Mouse (Mus musculus): ENCODE measurements around the gene Mmrn1.

The Mmrn1 gene

GRCm38 (mm10) chr6:60993386-60994108 lies 68.8 kb downstream of the Mmrn1 start:
- no peak for DNase-seq (ENCODE audit: low spot score in 2 of 2)

GRCm38 (mm10) chr6:60994114-60994513 lies 69.3 kb downstream of the Mmrn1 start:
- DNase-seq (ENCODE audit: low spot score in 2 of 2): no peak

GRCm38 (mm10) chr6:60994521-60994920 lies 69.7 kb downstream of the Mmrn1 start:
- DNase-seq (ENCODE audit: low spot score in 2 of 2): no peak

GRCm38 (mm10) chr6:60995596-60995995 lies 70.8 kb downstream of the Mmrn1 start:
- no peak for DNase-seq (ENCODE audit: low spot score in 2 of 2)

GRCm38 (mm10) chr6:60996328-60996727 lies 71.6 kb downstream of the Mmrn1 start:
- no peak for DNase-seq (ENCODE audit: low spot score in 2 of 2)

GRCm38 (mm10) chr6:61001003-61001790 lies 76.4 kb downstream of the Mmrn1 start:
- no peak for DNase-seq (ENCODE audit: low spot score in 2 of 2)

- no peak for DNase-seq (ENCODE audit: low spot score in 2 of 2)
These were observed 79.4 kb downstream of the Mmrn1 start for GRCm38 (mm10) chr6:61003916-61004765.

- DNase-seq (ENCODE audit: low spot score in 2 of 2): no peak
These were observed 89.0 kb downstream of the Mmrn1 start for GRCm38 (mm10) chr6:61013780-61014179.

- DNase-seq (ENCODE audit: low spot score in 2 of 2): no peak
These were observed 94.9 kb downstream of the Mmrn1 start for GRCm38 (mm10) chr6:61019689-61020088.

GRCm38 (mm10) chr6:61020995-61021394 lies 96.2 kb downstream of the Mmrn1 start:
- no peak for DNase-seq (ENCODE audit: low spot score in 2 of 2)

GRCm38 (mm10) chr6:61033251-61033650 lies 108.5 kb downstream of the Mmrn1 start:
- DNase-seq (ENCODE audit: low spot score in 2 of 2): no peak
